Mouse (Mus musculus): ENCODE measurements at regions not wholly inside any gene's neighbourhood (a gene's known extent, or its start where the extent isn't known, plus 50 kb on each side); places are given as distances from the start of the nearest gene placed in this dataset.

DNA sequence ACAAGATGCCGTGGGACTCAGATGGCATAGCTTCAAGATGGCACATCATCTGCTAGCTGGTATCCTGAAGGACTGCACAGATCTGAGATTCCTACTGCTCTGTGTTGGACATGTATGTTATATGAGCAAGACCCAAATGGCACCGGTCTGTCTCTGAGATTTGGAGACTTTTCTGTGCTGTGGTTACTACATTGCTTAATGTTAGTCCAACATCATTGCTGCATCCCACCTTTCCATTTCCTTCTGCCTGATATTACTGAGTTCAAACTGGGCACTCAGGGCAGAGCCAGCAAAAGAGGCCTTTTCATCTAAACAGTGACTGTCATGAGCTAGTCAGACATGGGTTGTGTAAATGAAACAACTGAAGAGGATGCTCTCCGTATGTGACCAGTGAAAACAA is 383.3 kb downstream of the Rps24 start:
- no peak for TF ChIP-seq CTCF (IDR thresholded peaks at IDR 0.05 in 2 of 3, conservative IDR thresholded peaks at IDR 0.05 in 1 of 3; ENCODE audit: control insufficient read depth in 1 of 3, insufficient read depth in 1 of 3, low read depth in 2 of 3, low read length in 3 of 3, poor library complexity in 1 of 3, severe bottlenecking in 1 of 3)
- TF ChIP-seq JUND (IDR thresholded peaks at IDR 0.05; ENCODE audit: low read depth, low read length) = no peak
- no peak for TF ChIP-seq MXI1 (IDR thresholded peaks at IDR 0.05; ENCODE audit: low read depth, low read length)
- no peak for TF ChIP-seq GATA1 (IDR thresholded peaks at IDR 0.05; ENCODE audit: low read depth, low read length)
- TF ChIP-seq HCFC1 (IDR thresholded peaks at IDR 0.05; ENCODE audit: low read depth, low read length) = no peak
- TF ChIP-seq USF1 (IDR thresholded peaks at IDR 0.05; ENCODE audit: low read depth, low read length) = no peak
- no peak for TF ChIP-seq POLR2AphosphoS2 (IDR thresholded peaks at IDR 0.05; ENCODE audit: low read length)
- TF ChIP-seq SIN3A (IDR thresholded peaks at IDR 0.05; ENCODE audit: low read length) = no peak
- no peak for TF ChIP-seq MAX (IDR thresholded peaks at IDR 0.05; ENCODE audit: low read length)
- TF ChIP-seq POLR2A (IDR thresholded peaks at IDR 0.05; ENCODE audit: control insufficient read depth in 1 of 2, insufficient read depth in 1 of 2, low read depth in 1 of 2, low read length in 2 of 2, poor library complexity in 1 of 2) = no peak
- TF ChIP-seq MAFK (IDR thresholded peaks at IDR 0.05; ENCODE audit: borderline replicate concordance, low read depth, low read length) = no peak
- TF ChIP-seq EP300 (IDR thresholded peaks at IDR 0.05; ENCODE audit: low read depth in 1 of 2, low read length in 2 of 2) = no peak
